Mouse (Mus musculus): ENCODE measurements around the gene Cyp2b19. TPM values are rescaled to one million over a fixed set of nuclear protein-coding genes. Genes with fewer than 3 reads are reported as not detected.

Cyp2b19 gene
- total and polyA plus RNA-seq, 2 experiments from 2014 or later: 0.71 TPM; not detected in 1

DNA sequence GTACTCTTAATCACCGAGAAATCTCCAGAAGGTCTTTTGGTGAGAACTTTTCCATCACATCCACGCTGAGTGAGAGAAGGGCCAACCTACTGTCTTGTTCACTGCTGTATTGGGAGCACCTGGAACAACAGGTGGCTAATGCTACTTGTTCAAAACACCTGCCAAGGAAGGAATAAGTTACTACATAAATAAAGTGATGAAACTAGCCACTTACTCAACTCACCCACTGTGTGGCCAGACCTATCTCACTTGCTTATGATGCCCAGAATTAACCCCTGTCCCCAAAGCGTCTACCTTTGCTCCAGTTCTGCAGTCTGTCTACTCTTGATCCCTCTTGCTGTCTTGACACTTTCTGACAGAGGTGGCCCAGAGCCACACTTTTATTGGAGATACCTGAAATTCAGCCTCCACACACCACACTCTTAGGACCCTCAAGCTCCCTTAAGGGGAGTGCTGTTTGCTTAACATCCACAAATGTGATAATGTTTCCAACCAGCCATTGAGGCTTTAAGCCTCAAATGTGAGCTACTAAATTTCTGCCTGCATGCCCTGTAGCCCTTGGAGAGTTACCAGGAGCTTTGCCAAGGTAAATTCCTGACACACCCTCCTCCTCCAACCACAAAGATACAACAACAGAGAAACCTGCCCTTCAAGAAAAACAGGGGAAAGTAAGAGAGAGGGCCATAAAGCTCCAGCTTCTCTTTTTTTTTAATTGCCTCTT lies 16.1 kb downstream of the Cyp2b19 start:
- H3K27me3 ChIP-seq (ENCODE audit: insufficient read depth, low read length): no peaks in the 10 kb centered on the region
- DNase-seq (ENCODE audit: low spot score): no peak
- H3K9me3 ChIP-seq (ENCODE audit: low read length): no peaks in the 10 kb centered on the region
- no peak for TF ChIP-seq CTCF (IDR thresholded peaks at IDR 0.05; ENCODE audit: low read depth)
- no peak overlapping the region for H3K27ac ChIP-seq
- WGBS: 81% methylated on average over 3 of the region's 3 CpGs
- H3K4me1 ChIP-seq (ENCODE audit: insufficient read depth, low read length): no peaks in the 10 kb centered on the region
- H3K9ac ChIP-seq (replicated peaks; ENCODE audit: low read length): no peak overlapping the region
- ATAC-seq: no peak
- H3K36me3 ChIP-seq (ENCODE audit: insufficient read depth, low read length): no peaks in the 10 kb centered on the region
- no peak overlapping the region for H3K4me3 ChIP-seq (ENCODE audit: low read length)
- no peak overlapping the region for H3K4me2 ChIP-seq (ENCODE audit: low read depth, low read length)

DNA sequence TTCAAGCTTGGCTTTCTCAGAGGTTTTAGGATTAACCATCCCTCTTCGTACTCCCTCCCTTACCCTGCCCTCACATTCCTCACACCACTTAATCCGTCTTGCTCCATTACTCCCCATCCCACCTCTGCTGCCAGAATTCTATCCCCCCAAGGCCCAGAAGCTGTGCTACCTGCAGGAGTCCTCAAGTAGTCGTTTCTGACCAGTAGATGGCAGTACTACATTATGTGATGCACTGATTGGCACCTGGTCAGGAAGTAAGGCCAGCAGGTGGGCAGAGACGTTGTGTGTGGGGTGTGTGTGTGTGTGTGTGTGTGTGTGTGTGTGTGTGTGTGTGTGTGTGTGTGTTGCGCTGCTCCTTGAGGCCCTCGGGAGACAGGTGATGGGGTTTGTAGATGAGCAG lies 18.9 kb downstream of the Cyp2b19 start:
- Histone ChIP-seq H3K27me3 (ENCODE audit: insufficient read depth, low read length) (no peaks in the 10 kb centered on the region), H3K36me3 (ENCODE audit: insufficient read depth, low read length) (no peaks in the 10 kb centered on the region), H3K9me3 (ENCODE audit: low read length) (no peaks in the 10 kb centered on the region), H3K4me2 (ENCODE audit: low read depth, low read length) (no peak overlapping the region), H3K4me3 (ENCODE audit: low read length) (no peak overlapping the region), H3K27ac (no peak overlapping the region), H3K4me1 (ENCODE audit: insufficient read depth, low read length) (no peaks in the 10 kb centered on the region), H3K9ac (replicated peaks; ENCODE audit: low read length) (no peak overlapping the region)
- no peak for ATAC-seq
- DNase-seq (ENCODE audit: low spot score): peak; percentile 42
- WGBS: 23% methylated on average over 6 of the region's 6 CpGs
- TF ChIP-seq CTCF (IDR thresholded peaks at IDR 0.05; ENCODE audit: low read depth): peak; percentile 59

DNA sequence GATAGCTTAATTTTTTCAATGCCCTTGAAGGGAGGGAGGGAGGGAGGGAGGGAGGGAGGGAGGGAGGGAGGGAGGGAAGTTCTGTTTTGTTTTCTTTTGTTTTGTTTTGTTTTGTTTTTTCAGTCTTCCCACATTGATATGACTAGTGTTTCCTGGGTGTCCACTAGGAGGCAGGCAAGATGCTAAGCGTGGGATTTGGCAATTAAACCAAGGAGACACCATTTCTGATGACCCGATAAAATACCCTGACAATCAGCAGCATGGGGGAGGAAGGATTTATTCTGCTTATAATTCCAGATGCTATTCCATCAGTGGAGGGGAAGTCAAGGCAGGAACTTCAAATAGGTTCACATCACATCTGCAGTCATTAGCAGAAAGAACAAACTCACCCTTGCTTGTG lies 20.9 kb downstream of the Cyp2b19 start:
- Histone ChIP-seq H3K27me3 (ENCODE audit: insufficient read depth, low read length) (no peaks in the 10 kb centered on the region), H3K36me3 (ENCODE audit: insufficient read depth, low read length) (no peaks in the 10 kb centered on the region), H3K9me3 (ENCODE audit: low read length) (no peaks in the 10 kb centered on the region), H3K9ac (replicated peaks; ENCODE audit: low read length) (no peak overlapping the region), H3K4me1 (ENCODE audit: insufficient read depth, low read length) (no peaks in the 10 kb centered on the region), H3K27ac (no peak overlapping the region), H3K4me3 (ENCODE audit: low read length) (no peak overlapping the region), H3K4me2 (ENCODE audit: low read depth, low read length) (no peak overlapping the region)
- 52% methylated on average over 2 of the region's 2 CpGs for WGBS
- ATAC-seq: no peak
- DNase-seq (ENCODE audit: low spot score): no peak
- peak; percentile 29 for TF ChIP-seq CTCF (IDR thresholded peaks at IDR 0.05; ENCODE audit: low read depth)

DNA sequence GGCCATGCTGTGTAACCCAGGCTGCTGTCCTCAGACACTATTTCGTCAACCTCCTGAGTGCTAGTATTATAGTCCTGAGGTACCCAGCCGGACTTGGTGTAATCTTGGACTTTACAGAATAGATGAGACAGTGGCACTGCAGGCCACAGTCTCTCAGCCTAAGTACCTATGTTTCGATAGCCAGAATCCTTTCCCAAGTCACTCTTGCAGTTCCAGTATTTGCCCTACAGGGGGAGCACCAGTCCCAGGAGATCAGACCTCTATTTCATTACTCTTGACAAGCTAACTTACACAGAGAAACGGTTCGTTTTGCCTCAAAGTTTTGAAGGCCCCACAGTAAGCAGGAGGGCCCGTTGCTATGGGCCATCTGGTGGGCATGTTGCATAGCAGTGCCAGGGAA lies 21.5 kb downstream of the Cyp2b19 start:
- Histone ChIP-seq H3K9ac (replicated peaks; ENCODE audit: low read length) (no peak overlapping the region), H3K4me3 (ENCODE audit: low read length) (no peak overlapping the region), H3K27me3 (ENCODE audit: insufficient read depth, low read length) (no peaks in the 10 kb centered on the region), H3K9me3 (ENCODE audit: low read length) (no peaks in the 10 kb centered on the region), H3K4me2 (ENCODE audit: low read depth, low read length) (no peak overlapping the region), H3K4me1 (ENCODE audit: insufficient read depth, low read length) (no peaks in the 10 kb centered on the region), H3K36me3 (ENCODE audit: insufficient read depth, low read length) (no peaks in the 10 kb centered on the region), H3K27ac (no peak overlapping the region)
- WGBS: 32% methylated on average over 6 of the region's 6 CpGs
- ATAC-seq: no peak
- peak; percentile 15 for DNase-seq (ENCODE audit: low spot score)
- TF ChIP-seq CTCF (IDR thresholded peaks at IDR 0.05; ENCODE audit: low read depth): peak; percentile 69

DNA sequence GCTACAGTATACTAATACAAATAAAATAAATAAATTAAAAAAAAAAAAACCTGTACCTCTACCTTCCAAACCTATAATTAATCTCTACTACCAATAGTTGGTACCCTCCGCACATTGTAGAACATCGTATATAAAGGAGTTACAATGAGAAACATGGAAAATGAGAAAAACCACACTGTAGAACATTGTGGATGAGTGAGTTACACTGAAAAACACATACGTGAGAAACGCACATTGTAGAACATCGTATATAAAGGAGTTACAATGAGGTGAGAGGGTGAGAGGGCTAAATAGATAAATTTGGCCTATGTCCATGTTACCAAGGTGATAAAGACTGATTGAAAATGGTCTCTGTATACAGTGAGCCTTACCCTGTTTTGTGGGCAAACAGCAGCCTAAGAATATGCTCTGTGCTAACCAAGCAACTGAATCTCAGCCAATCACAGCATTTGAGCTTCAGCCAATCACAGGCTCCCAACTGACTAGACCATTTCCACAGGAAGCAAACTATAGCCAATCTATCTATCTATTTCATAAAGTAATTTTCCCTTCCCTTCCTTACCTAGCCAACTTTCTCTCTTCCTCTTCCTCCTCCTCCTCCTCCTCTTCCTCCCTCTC lies 23.0 kb downstream of the Cyp2b19 start:
- Histone ChIP-seq H3K27me3 (ENCODE audit: insufficient read depth, low read length) (no peaks in the 10 kb centered on the region), H3K9ac (replicated peaks; ENCODE audit: low read length) (no peak overlapping the region), H3K4me3 (ENCODE audit: low read length) (no peak overlapping the region), H3K27ac (no peak overlapping the region), H3K4me1 (ENCODE audit: insufficient read depth, low read length) (no peaks in the 10 kb centered on the region), H3K9me3 (ENCODE audit: low read length) (no peaks in the 10 kb centered on the region), H3K36me3 (ENCODE audit: insufficient read depth, low read length) (no peaks in the 10 kb centered on the region), H3K4me2 (ENCODE audit: low read depth, low read length) (peak overlapping the region; percentile 23; the same call in 1 of the 2 replicates)
- DNase-seq (ENCODE audit: low spot score) (peak; percentile 28), ATAC-seq (peak; percentile 67)
- TF ChIP-seq CTCF (IDR thresholded peaks at IDR 0.05; ENCODE audit: low read depth): no peak
- 78% methylated on average over 5 of the region's 5 CpGs for WGBS

DNA sequence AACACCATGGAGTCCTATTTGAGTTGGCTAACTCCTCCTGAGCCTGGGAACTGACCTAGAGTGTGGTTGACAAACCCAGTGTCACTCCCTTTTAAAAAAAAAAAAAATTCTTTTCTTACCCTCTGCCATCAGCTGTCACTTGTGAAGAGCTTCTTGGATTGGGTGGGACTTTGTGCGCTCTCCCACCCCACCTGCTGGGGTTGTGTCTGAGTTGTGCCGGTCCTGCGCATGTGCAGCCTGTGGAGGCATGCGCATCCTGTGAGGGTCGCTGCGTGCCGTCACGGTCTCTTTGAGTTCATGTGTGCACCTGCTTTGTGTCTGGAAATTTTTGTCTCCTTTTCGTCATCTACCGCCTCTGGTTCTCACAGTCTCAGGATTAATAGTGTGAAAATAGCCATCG lies 23.6 kb downstream of the Cyp2b19 start:
- H3K9me3 ChIP-seq (ENCODE audit: low read length): no peaks in the 10 kb centered on the region
- H3K4me1 ChIP-seq (ENCODE audit: insufficient read depth, low read length): no peaks in the 10 kb centered on the region
- WGBS: 3% methylated on average over 11 of the region's 11 CpGs

More for the DNA sequence above, 23.6 kb downstream of the Cyp2b19 start:
- peak; percentile 89 for ATAC-seq
- peak overlapping the region; percentile 23 for H3K4me2 ChIP-seq (ENCODE audit: low read depth, low read length)
- no peaks in the 10 kb centered on the region for H3K36me3 ChIP-seq (ENCODE audit: insufficient read depth, low read length)
- no peak overlapping the region for H3K4me3 ChIP-seq (ENCODE audit: low read length)
- DNase-seq (ENCODE audit: low spot score): peak; percentile 79
- H3K27me3 ChIP-seq (ENCODE audit: insufficient read depth, low read length): no peaks in the 10 kb centered on the region
- peak; percentile 37 for TF ChIP-seq CTCF (IDR thresholded peaks at IDR 0.05; ENCODE audit: low read depth)
- 0 out of 2 replicates have a peak overlapping the region, but pooled peaks have one; percentile 32 for H3K27ac ChIP-seq
- H3K9ac ChIP-seq (replicated peaks; ENCODE audit: low read length): no peak overlapping the region
